Mouse (Mus musculus) C2C12 (cell line): ENCODE measurements around the gene Nrp2. TPM values are rescaled to one million over a fixed set of nuclear protein-coding genes. Genes with fewer than 3 reads are reported as not detected.

Experiments
- H3K27me3 ChIP-seq: one replicate; pipeline ENCODE4 v1.6.1; 2011; ENCODE audit not compliant: control insufficient read depth, insufficient read depth, insufficient read length
- H3K36me3 ChIP-seq: one replicate; pipeline ENCODE4 v1.6.1; 2011; ENCODE audit not compliant: control insufficient read depth, insufficient read depth
- H3K4me3 ChIP-seq: one replicate; pipeline ENCODE4 v1.5.1; 2011; ENCODE audit warnings: mild to moderate bottlenecking, control low read depth; ENCODE audit not compliant: poor library complexity, insufficient read depth, severe bottlenecking
- H3K79me2 ChIP-seq: one replicate; pipeline ENCODE4 v1.6.1; 2011; ENCODE audit not compliant: control insufficient read depth, insufficient read depth
- H3K79me3 ChIP-seq: one replicate; pipeline ENCODE4 v1.6.1; 2011; ENCODE audit warnings: low read depth, control low read depth
- H3ac ChIP-seq: one replicate; pipeline ENCODE3; 2011; ENCODE audit warnings: low read depth; ENCODE audit not compliant: control insufficient read depth, insufficient read length
- CEBPB ChIP-seq: IDR thresholded peaks from one replicate; pipeline ENCODE4 v1.6.1; 2011; ENCODE audit warnings: low read depth, mild to moderate bottlenecking, control low read depth, moderate library complexity
- CTCF ChIP-seq: IDR thresholded peaks from one replicate; pipeline ENCODE4 v1.5.1; 2011; ENCODE audit not compliant: control insufficient read depth, insufficient read depth, insufficient read length
- FOSL1 ChIP-seq: IDR thresholded peaks from one replicate; pipeline ENCODE4 v1.8.0; 2011; ENCODE audit warnings: mild to moderate bottlenecking, low read length; ENCODE audit not compliant: poor library complexity, insufficient read depth, severe bottlenecking
- MAX ChIP-seq: IDR thresholded peaks from one replicate; pipeline ENCODE4 v1.6.1; 2011; ENCODE audit warnings: mild to moderate bottlenecking, control low read depth
- MYOD1 ChIP-seq: IDR thresholded peaks from one replicate; pipeline ENCODE4 v1.6.1; 2011; ENCODE audit warnings: low read depth; ENCODE audit not compliant: control insufficient read depth, insufficient read length
- MYOG ChIP-seq: IDR thresholded peaks from one replicate; pipeline ENCODE4 v1.6.1; 2011; ENCODE audit not compliant: control insufficient read depth, insufficient read length; ENCODE audit errors: extremely low read depth
- USF1 ChIP-seq: IDR thresholded peaks from one replicate; pipeline ENCODE4 v1.6.1; 2011; ENCODE audit warnings: low read depth, mild to moderate bottlenecking, control low read depth, moderate library complexity
- polyA plus RNA-seq: library from polyadenylated mRNA; unstranded; fragments of >200 nt; fragmentation: generic; extraction: Trizol; gene quantifications from one replicate; pipeline ENCODE4 v1.2.1, GENCODE M21; 2012; ENCODE audit warnings: missing spikeins

Nrp2 gene
- polyA plus RNA-seq, 1 experiment = 16.8 TPM

DNA sequence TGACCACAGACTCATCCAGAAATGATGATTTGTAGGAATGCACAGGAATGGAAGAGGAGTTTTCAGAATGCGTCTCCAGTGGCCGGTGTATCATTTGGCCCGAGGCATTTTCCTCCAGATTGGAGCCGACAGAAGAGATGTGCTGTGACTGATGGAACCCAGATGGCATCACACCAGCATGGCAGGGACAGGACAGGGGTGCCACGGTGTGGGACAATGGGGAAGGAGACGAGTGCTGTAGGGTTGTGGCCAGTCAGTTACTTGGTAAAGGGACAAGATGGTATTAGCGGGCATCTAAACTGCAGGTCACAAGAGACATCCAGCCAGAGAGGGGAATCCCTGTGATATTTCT lies 127.3 kb downstream of the Nrp2 start:
- H3K36me3 ChIP-seq = no peaks in the 10 kb centered on the region
- H3K79me3 ChIP-seq = no peaks in the 10 kb centered on the region
- TF ChIP-seq MYOG = no peak
- TF ChIP-seq CTCF = no peak
- no peak for TF ChIP-seq FOSL1
- no peak for TF ChIP-seq CEBPB
- no peak for TF ChIP-seq MYOD1
- no peak for TF ChIP-seq USF1
- TF ChIP-seq MAX = no peak
- no peak overlapping the region for H3K4me3 ChIP-seq
- no peak overlapping the region for H3ac ChIP-seq
- no peaks in the 10 kb centered on the region for H3K27me3 ChIP-seq
- no peaks in the 10 kb centered on the region for H3K79me2 ChIP-seq

GRCm38 (mm10) chr1:62831725-62832455 lies 128.8 kb downstream of the Nrp2 start:
- no peaks in the 10 kb centered on the region for H3K79me2 ChIP-seq
- H3ac ChIP-seq = no peak overlapping the region
- no peaks in the 10 kb centered on the region for H3K79me3 ChIP-seq
- TF ChIP-seq FOSL1 = no peak
- no peak for TF ChIP-seq MAX
- no peak for TF ChIP-seq CEBPB
- no peak for TF ChIP-seq MYOG
- TF ChIP-seq MYOD1 = no peak
- no peak for TF ChIP-seq CTCF
- TF ChIP-seq USF1 = no peak
- H3K36me3 ChIP-seq = no peaks in the 10 kb centered on the region
- no peaks in the 10 kb centered on the region for H3K27me3 ChIP-seq
- no peak overlapping the region for H3K4me3 ChIP-seq

- no peaks in the 10 kb centered on the region for H3K27me3 ChIP-seq
- no peaks in the 10 kb centered on the region for H3K79me3 ChIP-seq
- H3ac ChIP-seq = no peak overlapping the region
- H3K79me2 ChIP-seq = no peaks in the 10 kb centered on the region
- TF ChIP-seq CTCF (no peak), MYOD1 (no peak), MYOG (no peak), CEBPB (no peak), FOSL1 (no peak), MAX (no peak), USF1 (no peak)
- H3K4me3 ChIP-seq = no peak overlapping the region
- H3K36me3 ChIP-seq = no peaks in the 10 kb centered on the region
These were observed 130.3 kb downstream of the Nrp2 start for GRCm38 (mm10) chr1:62833356-62833755.

DNA sequence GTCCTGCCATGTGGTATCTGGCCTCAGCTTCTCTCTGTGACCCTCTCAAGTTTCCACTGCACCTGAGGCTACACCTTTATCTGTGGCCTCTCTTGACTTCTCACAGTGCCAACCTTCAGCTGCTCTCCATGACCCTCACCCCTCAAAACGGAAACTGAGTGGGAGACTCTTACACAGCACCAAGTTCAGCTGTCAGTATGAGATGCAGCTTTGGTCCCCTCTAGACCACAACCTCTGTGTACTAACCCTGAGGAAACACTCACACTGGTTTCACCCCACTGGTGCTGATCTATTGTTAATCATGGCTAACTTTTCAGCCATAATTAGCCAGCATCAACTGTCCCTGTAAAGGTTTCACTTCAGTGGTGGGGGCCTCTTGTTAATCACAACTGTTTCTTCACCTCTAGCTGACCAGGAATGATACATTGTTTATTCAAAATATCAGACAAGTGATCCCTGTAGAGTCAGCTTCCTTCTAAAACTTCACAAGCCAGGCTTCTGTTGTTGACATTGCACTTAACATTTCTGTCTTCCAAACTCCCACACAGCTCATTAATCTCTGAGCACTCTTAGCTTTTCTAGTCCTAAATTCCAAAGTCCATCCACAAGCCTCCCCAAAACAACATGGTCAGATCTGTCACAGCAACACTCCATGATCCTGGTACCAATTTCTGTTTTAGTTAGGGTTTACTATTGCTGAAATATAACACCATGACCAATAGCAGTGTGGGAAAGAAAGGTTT lies 131.5 kb downstream of the Nrp2 start:
- no peaks in the 10 kb centered on the region for H3K27me3 ChIP-seq

GRCm38 (mm10) chr1:62838083-62838482 lies 135.0 kb downstream of the Nrp2 start:
- Histone ChIP-seq H3K36me3 (no peaks in the 10 kb centered on the region), H3K4me3 (no peak overlapping the region), H3ac (no peak overlapping the region), H3K79me3 (no peaks in the 10 kb centered on the region), H3K79me2 (no peaks in the 10 kb centered on the region), H3K27me3 (no peaks in the 10 kb centered on the region)
- no peak for TF ChIP-seq MYOG

More for the DNA sequence above, 131.5 kb downstream of the Nrp2 start:
- Histone ChIP-seq H3ac (no peak overlapping the region), H3K4me3 (no peak overlapping the region), H3K36me3 (no peaks in the 10 kb centered on the region), H3K79me3 (no peaks in the 10 kb centered on the region), H3K79me2 (no peaks in the 10 kb centered on the region)
- TF ChIP-seq FOSL1 = no peak

GRCm38 (mm10) chr1:62838631-62839030 lies 135.5 kb downstream of the Nrp2 start:
- Histone ChIP-seq H3K27me3 (no peaks in the 10 kb centered on the region), H3ac (no peak overlapping the region)

More at GRCm38 (mm10) chr1:62838631-62839030, 135.5 kb downstream of the Nrp2 start:
- TF ChIP-seq MAX (no peak), MYOD1 (no peak), USF1 (no peak), MYOG (no peak), CEBPB (no peak), CTCF (no peak), FOSL1 (no peak)
- Histone ChIP-seq H3K79me3 (no peaks in the 10 kb centered on the region), H3K79me2 (no peaks in the 10 kb centered on the region), H3K4me3 (no peak overlapping the region), H3K36me3 (no peaks in the 10 kb centered on the region)
